Mouse (Mus musculus): ENCODE data around the gene Qars. TPM values are rescaled to one million over a fixed set of nuclear protein-coding genes. Genes with fewer than 3 reads are reported as not detected.
A peak's percentile ranks its signal among the peaks of the same experiment; 100 is the strongest.

Gene Qars
- total RNA-seq (2021), result 10 to 100 TPM; 76.7 to 80.8 TPM
- long read RNA-seq, experiment 1, transcript Qars-201 (24 exons, 2,800 nt), result major isoform, 30 of 44 reads
- long read RNA-seq, experiment 1, partial matches to known transcripts, result 7 of 44 reads
- long read RNA-seq, experiment 1, other reads (novel, unspliced or antisense), result 7 of 44 reads
- long read RNA-seq, experiment 2, transcript Qars-201 (24 exons, 2,800 nt), result major isoform, 42 of 55 reads
- long read RNA-seq, experiment 2, partial matches to known transcripts, result 3 of 55 reads
- long read RNA-seq, experiment 2, other reads (novel, unspliced or antisense), result 10 of 55 reads

DNA sequence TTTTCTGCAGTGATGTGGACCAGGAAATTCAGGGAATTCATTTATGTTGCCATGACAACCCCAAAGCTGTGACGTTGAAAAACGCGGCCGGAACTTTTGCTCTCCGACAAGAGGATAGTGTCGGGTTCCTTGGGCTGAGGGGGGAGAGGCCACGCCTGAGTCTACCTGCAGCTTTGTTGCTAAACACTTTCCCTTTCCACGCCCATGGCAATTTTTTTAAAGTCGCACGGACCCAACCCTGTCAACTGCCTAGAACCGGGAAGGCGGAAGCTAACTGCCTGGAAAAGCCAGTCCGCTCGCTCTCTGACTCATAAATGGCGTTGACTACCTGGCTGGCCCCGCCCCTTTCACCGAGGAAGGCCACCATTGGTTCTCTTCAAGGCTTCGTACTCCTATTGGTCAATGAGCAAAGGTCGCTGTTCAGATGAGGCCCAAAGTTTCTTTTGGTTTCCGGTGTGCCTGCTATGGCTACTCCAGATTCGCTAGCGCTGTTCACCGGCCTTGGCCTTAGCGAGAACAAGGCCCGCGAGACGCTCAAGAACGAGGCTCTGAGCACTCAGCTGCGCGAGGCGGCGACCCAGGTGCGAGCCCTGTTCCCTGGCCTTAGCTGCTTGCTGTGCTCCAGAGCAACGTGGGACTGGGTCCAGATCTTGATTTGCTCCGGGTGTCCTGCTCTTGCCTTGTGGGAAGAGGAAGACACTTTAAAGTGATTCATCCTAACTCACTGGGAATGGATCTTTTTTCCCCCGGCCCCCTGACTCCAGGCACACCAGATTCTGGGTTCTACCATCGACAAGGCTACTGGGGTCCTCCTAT is at the start of gene Qars:
TSS of gene Qars (plus strand) at position 88 of the 816 bp plus-strand sequence.
- intact Hi-C loops (cut with DNase I), result no loop called here
- peak; percentile 93 to 97 for DNase-seq (ENCODE audit: low spot score in 2 of 2)

DNA sequence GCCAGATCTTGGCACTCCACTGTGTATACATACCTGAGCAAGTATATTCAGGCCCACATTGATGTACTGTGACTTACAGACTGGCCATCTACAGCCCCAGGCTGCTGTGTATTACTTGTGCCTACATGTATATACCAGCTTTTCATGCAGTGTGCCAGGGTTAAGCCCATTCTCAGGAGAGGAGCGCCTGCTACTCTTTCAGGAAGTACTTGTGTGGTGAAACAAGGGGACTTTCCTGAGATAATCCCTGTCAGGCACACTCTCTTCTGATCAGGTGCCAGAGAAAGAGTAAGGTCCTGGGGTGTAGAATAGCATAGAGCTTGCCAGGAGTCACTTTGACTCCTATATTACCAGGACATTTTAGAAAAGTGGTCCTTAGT is 47.6 kb upstream of the Qars start:
- DNase-seq (ENCODE audit: low spot score in 2 of 2), result no peak
- intact Hi-C loops (cut with DNase I), result no loop called here

DNA sequence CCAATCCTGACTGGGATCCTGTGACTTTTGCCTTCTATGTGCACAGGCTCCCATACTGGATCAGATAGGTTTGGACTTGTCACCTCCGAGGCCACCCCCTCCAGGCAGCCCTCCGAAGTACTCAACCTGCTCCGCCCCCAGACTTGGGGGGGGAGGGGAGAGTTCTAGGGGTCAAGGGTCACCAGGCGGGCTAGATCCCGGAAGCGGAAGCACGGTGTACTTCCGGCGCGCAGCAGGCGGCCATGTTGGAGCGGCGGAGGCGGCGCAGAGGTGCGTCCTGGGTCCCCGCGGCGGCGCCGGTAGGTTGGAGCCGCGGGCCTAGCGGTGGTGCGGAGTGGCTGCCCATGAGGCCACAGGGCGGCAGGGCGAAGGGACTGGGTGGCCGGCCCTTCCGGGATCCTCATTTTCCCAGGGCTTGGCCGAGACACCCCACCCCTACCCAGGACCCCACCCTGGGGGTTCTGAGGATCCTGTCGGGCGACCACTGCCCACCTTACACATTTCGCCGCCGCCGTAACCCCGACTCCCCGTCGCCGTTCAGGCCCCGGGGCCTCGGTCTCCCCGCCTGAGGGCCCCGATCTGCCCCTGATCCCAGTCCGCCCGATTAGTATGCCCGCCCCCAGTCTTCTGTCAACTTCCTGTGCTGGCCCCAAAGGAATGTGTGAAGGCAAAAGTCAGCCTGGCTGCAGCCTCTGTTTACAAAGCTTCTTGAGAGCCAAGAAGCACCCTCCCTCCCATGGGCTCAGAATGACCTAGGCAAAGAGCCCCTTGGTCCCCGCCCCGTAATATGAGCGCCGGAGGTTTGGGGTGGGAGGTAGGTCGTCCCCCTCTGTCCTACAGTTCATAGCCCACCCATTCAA is 47.0 kb upstream of the Qars start, which contains the start of gene Ccdc71:
TSS of gene Ccdc71 (plus strand) at position 209 of the 860 bp plus-strand sequence.
- intact Hi-C loops (cut with DNase I), result no loop called here
- peak; percentile 89 to 92 for DNase-seq (ENCODE audit: low spot score in 2 of 2)

DNA sequence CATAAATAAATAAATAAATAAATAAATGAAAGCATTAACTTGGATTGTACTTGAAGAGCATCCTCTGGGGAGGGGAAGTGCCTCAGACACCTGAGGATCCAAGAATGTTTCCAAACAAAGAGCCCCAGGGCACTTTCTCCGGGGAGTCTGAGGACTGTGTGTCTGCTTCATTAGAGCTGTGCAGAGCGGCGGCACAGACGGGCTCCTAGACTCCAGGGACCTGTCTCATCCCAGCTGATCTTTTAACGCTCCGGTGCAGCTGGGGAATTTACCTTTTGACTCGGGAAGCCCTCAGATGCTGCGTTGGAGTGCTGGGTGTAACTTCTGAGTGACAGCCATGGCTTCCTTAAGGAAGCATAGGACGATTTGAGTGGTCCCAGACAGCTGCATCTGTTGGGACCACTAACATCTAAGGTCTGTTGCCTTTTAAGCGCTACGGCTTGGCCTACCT is 46.3 kb upstream of the Qars start, which contains the start of gene Klhdc8b:
TSS of gene Klhdc8b (minus strand) at position 401 of the 451 bp plus-strand sequence.
- DNase-seq (ENCODE audit: low spot score in 2 of 2), result no peak
- intact Hi-C loops (cut with DNase I), result no loop called here

DNA sequence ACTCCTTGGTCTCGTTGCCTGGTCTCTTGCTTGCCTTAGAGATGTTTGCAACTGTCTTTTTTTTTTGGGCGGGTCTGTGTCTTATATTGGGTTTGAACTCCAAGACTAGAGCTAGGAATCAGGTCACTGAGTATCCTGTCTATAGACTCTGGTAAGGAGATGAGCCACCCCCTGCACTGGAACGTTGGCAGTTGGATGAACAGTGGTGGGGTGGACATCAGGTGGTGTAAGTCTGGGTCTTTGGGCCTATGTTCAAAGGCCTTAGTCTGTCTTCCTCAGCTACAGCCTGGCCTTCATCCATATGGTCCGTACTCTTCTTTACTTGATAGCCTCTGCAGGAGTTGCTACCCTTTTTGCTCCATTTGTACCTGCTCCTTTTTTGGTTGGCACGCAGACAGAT is 45.8 kb upstream of the Qars start:
- intact Hi-C loops (cut with DNase I), result no loop called here
- no peak for DNase-seq (ENCODE audit: low spot score in 2 of 2)

DNA sequence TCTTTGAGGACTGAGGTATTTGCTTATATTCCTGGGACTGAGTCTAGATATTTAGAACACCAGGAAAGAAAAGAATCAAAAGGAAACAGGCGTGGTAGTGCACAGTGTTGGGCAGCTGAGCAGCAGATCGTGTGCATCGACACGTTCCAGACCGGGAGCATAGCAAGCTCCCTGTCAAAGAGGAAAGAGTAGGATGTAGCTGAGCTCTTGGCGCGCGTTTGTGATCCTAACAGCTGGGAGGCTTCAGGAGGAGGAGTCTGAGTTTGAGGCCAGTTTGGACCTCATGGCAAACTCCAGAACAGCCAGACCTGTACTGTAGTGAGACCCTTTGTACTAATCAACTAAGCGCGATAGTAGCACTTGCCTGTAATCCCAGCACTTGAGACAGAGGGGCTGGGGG is 45.3 kb upstream of the Qars start:
- no peak for DNase-seq (ENCODE audit: low spot score in 2 of 2)
- intact Hi-C loops (cut with DNase I), result no loop called here

DNA sequence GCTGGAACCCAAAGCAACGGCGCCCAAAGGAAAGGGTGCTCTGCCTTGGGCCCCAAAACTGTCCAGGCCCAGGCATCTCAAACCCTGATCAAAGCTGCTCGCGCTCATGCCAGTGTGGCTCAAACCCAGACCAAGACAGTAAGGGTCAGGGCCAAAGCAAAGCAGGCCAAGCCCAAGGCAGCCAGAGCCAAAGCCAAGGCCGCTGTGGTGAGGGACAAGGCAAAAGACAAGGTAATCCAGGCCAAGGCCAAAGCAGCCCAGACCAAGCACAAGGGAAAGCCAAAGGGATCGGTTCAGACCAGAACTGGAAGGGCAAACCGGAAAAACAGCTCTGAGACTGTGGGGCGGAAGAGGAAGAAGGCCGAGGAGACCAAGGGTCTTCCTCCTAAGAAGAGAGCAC is 43.8 kb upstream of the Qars start:
- intact Hi-C loops (cut with DNase I), result no loop called here
- DNase-seq (ENCODE audit: low spot score in 2 of 2), result no peak

DNA sequence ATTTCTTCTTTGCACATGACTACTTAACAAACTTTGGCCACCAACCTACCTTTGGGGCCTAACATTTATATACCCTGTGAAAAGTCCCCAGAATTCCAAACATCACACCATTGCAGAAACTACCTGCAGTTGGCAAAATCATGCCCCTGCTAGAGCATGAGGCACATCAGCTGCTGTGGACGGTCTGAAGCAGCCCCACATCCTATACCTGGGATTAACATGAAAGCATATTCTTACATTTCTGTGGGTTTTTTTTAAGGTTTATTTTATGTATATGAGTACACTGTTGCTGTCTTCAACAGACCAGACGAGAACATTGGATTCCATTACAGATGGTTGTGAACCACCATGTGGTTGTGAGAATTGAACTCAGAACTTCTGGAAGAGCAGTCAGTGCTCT is 41.3 kb upstream of the Qars start:
- DNase-seq (ENCODE audit: low spot score in 2 of 2), result no peak
- intact Hi-C loops (cut with DNase I), result no loop called here

DNA sequence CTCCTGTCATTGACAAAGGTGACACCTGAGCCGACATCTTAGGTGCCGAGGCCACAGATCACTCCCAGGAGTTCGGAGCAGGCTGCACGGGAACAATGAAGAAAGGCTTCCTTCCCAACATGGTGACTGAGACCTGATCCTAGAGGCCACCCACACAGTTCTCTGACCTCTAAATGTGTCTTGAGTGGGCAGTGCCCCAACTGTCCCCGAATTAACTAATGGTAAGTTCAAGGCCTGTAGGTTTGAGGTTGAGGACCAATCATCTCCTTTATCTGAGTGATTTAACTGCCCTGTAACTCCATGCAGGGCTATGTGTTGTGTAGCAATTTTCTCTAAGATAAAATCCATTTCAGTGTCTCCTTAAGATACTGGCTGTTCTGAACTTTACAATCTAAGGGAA is 38.1 kb upstream of the Qars start:
- no peak for DNase-seq (ENCODE audit: low spot score in 2 of 2)
- intact Hi-C loops (cut with DNase I), result no loop called here

DNA sequence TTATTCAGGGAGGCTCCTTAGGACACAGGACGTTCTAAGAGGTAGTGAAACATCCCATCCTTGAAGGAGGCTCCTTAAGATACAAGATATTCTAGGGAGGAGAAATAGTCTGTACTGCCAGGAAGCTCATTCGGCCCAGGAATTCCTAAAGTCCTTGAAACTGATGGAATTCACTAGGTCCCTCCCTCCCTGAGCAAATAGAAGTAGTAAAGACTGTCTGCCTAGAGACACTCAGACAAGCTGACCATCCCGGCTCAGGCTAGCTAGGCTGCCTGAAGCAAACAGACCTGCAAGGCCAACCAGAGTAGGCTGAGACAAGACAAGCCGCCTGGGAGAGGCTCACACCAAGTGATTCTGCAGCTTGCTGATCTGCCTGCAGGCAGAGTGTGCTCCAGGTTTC is 37.7 kb upstream of the Qars start:
- intact Hi-C loops (cut with DNase I), result no loop called here
- DNase-seq (ENCODE audit: low spot score in 2 of 2), result no peak

DNA sequence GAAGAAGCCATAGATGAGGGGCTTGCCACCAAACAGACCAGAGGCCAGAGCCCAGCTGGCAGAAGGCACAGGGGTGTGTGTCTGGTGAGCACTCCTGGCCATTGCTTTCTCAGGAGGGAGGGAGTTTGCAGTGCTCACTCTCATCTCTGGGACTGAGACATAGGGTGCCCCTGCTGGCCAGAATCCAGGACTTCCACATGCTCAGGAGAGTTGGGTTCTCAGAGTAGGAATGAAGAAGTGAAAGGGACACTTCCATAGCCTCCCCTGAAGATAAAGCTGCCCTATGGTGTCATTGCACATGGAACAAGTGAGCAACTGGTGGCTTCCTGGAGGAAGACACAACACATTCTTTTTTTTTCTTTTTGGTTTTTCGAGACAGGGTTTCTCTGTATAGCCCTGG is 33.0 kb upstream of the Qars start:
- intact Hi-C loops (cut with DNase I), result no loop called here

DNA sequence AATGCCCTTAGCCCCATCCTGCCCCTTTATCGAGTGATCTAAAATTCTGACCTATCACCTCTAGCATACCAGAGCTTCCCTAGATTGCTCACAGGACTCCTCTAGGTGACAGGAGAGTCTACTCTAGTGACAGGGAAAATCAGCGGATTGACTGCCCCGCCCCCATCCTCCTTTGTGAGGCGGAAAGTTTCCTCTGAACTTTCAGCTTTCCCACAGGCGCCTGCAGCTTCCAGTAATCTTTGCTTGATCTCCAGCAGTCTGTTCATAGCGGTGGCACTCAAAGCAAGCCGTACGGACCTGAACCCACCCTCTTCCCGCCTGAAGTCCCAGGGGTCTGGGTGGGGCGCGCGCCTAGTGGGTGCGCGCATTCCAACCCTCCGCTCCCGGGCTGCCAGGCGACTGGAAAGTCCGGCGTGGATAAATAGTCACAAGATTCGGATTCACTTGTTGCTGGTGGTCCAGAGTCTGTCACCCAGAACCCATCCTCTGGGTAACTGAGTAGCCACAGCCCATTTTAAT is 28.8 kb upstream of the Qars start:
- peak in 1 of 2 experiments; percentile 39 for DNase-seq (ENCODE audit: low spot score in 2 of 2)
- intact Hi-C loops (cut with DNase I), result no loop called here

More for the DNA sequence above, 33.0 kb upstream of the Qars start:
- DNase-seq (ENCODE audit: low spot score in 2 of 2), result no peak

DNA sequence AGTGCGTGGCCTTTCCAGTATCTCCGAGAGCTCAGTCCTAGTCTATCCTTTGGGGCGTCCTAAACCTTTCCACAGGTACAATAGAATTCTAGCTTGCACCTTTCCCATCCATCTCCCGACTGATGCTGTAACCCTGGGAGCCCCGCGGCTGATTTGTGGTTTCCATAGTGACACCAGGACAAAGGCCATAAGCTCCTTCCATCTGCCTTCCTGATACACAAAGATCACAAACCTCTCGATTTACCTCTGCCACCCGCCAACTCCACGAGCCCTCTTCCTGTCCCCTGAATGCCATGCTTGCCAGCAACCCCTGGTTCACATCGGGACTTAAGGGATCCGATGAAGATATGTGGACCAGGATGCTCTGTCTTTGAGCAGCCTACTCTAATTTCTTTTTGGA is 28.3 kb upstream of the Qars start:
- no peak for DNase-seq (ENCODE audit: low spot score in 2 of 2)
- intact Hi-C loops (cut with DNase I), result no loop called here

DNA sequence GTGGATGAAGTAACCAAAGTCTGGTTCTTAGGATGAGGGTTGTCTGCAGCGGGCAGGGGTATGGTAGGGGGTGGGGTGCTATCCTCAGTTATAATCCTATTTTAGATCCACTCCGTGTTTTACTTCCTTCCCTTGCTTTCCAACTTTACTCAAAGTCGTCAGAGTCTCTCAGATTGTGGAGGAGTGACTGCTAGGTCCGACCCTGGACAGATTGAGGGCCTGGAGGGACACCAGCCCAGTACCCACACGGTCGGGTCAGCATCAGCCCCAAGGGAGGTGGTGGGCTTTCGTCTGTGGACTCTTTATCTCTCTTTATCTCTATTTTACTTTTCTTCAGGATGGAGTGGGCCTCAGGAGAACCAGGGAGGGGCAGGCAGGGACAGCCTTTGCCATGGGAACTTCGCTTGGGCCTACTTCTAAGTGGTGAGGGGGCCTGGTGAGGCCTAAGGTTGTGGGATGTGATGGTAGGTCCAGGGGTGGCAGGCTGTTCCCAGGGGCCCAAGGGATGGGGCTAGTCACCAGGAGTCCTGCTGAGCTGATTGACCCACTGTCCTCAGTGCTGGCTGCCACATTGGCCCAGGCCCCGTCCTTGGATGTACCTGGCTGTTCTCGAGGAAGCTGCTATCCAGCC is 27.7 kb upstream of the Qars start, which contains the start of gene Lamb2:
TSS of gene Lamb2 (plus strand) at position 16 of the 631 bp plus-strand sequence.
- DNase-seq (ENCODE audit: low spot score in 2 of 2), result no peak
- intact Hi-C loops (cut with DNase I), result no loop called here

DNA sequence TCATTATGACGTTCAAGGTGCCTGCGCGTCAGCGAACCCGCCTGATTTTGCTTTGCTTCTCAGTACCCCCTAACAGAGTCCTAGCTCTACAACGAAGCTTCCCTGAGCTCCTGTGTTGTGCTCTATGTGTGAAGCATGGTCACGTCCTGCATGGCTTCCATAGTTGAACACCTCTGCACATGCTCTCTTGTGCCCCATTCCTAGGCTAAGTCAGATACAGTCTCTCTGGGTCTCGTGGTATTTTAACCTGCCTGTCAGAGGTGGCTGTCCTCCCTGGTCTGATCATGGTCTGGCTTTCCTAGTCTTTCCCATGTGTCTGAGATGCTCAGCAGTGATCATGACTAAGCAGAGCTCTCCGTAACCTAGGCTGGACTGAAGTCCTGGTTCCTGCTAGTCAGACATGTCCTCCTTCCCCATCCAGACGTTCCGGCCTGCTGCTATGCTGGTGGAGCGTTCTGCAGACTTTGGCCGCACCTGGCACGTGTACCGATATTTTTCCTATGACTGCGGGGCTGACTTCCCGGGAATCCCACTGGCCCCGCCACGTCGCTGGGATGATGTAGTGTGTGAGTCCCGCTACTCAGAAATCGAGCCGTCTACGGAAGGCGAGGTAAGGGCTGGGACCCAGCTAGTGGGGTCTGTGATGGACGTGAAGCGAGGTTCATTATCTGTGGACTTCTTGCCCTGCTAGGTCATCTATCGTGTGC is 26.5 kb upstream of the Qars start:
- intact Hi-C loops (cut with DNase I), result no loop called here
- no peak for DNase-seq (ENCODE audit: low spot score in 2 of 2)

DNA sequence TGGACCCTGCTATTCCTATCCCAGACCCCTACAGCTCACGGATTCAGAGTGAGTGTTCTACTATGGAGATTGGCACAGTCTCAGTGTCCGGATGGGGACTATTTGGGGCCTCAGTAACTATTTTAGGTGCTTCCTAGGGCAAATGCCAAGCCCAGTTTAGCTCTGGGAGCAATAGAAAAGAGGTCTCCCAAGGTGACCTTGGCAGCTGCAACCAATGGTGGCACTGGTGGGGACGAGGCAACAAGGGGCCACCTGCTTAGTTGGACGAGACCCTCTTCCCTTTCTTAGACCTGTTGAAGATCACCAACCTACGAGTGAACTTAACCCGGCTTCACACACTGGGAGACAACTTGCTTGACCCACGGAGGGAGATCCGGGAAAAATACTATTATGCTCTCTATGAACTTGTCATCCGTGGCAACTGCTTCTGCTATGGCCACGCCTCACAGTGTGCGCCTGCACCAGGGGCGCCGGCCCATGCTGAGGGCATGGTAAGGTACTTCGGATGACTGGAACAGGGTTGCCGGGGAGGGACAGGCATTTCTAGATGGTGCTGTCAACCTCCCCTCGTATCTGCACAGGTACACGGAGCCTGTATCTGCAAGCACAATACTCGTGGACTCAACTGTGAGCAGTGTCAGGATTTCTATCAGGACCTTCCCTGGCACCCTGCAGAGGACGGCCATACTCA is 25.8 kb upstream of the Qars start:
- intact Hi-C loops (cut with DNase I), result no loop called here
- no peak for DNase-seq (ENCODE audit: low spot score in 2 of 2)

DNA sequence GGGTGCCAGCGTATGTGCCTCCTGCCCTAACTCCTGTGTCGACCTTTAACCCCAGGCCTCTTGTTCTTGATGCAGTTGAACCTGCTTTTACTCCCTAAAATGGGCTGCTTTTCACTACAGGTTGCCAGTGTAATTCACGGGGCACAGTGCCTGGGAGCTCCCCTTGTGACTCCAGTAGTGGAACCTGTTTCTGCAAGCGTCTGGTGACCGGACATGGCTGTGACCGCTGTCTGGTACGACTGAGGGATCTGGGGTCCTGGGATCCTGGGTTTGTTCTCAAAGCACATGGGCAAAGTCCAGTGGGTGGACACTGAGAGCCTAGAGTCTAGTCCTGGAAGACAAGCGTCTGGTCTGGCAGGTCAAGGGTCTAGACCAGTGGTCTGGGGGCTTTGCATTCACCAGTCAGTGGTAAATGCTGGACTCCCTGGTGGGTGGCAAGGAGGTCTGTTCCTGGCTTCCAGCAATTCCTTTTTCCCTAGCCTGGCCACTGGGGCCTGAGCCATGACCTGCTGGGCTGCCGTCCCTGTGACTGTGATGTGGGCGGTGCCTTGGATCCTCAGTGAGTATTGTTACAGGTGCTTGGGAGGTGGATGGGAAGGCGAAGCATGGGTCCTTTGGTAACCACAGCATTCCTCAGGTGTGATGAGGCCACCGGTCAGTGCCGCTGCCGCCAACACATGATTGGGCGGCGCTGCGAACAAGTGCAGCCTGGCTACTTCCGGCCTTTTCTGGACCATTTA is 24.3 kb upstream of the Qars start:
- DNase-seq (ENCODE audit: low spot score in 2 of 2), result no peak

More for the DNA sequence above, 24.3 kb upstream of the Qars start:
- intact Hi-C loops (cut with DNase I), result no loop called here
